Mouse (Mus musculus): ENCODE results near the gene Arhgap10.

The Arhgap10 gene

GRCm38 (mm10) chr8:77517301-77518200 lies at the start of gene Arhgap10:
Gene Arhgap10 (minus strand): TSS chr8:77517953.
- DNase-seq = peak; percentile 91

GRCm38 (mm10) chr8:77561441-77561840 lies 43.7 kb upstream of the Arhgap10 start:
- DNase-seq = no peak

- no peak for DNase-seq
Observed at GRCm38 (mm10) chr8:77552491-77552890, 34.7 kb upstream of the Arhgap10 start.

- peak; percentile 71 for DNase-seq
Observed at GRCm38 (mm10) chr8:77549881-77550580, 32.3 kb upstream of the Arhgap10 start.

GRCm38 (mm10) chr8:77549121-77549706 lies 31.5 kb upstream of the Arhgap10 start, which contains the start of gene Prmt9:
Gene Prmt9 (plus strand): TSS chr8:77549397.
- DNase-seq = peak; percentile 93

- no peak for DNase-seq
Observed at GRCm38 (mm10) chr8:77545616-77546015, 27.9 kb upstream of the Arhgap10 start.

GRCm38 (mm10) chr8:77544428-77544827 lies 26.7 kb upstream of the Arhgap10 start:
- DNase-seq = no peak

- DNase-seq = no peak
Observed at GRCm38 (mm10) chr8:77543152-77543777, 25.5 kb upstream of the Arhgap10 start.

- no peak for DNase-seq
Observed at GRCm38 (mm10) chr8:77538256-77538655, 20.5 kb upstream of the Arhgap10 start.

- DNase-seq = no peak
Observed at GRCm38 (mm10) chr8:77536821-77537220, 19.1 kb upstream of the Arhgap10 start.

DNA sequence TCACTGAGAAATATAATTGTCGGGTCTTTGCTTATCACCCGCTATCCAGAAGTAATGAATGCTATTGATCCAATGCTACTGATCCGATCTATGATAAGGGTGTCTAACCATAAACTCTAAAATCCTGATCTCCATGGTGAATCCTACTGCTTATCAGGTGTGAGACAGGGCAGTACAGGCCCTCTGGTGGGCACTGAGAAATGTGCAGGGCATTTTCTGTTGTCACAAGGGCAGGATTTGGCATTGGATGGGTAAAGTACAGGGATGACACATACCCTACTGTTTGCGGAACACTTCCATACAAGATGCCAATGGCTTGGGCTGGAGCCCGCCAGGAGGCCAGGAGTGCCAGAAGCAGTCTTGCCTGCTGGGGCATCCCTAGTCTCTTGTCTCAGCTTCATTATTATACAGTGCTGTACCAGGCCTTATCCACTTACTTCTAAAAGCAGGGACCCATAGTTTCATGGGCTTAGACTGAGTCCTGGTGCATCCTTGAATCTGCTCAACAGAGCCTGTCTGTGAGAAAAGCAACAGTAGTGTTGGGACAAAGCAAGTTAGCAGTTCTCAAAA lies 17.4 kb upstream of the Arhgap10 start:
- DNase-seq = peak; percentile 68

- no peak for DNase-seq
Observed at GRCm38 (mm10) chr8:77534358-77534992, 16.7 kb upstream of the Arhgap10 start.

GRCm38 (mm10) chr8:77526130-77526529 lies 8.4 kb upstream of the Arhgap10 start:
- no peak for DNase-seq

DNA sequence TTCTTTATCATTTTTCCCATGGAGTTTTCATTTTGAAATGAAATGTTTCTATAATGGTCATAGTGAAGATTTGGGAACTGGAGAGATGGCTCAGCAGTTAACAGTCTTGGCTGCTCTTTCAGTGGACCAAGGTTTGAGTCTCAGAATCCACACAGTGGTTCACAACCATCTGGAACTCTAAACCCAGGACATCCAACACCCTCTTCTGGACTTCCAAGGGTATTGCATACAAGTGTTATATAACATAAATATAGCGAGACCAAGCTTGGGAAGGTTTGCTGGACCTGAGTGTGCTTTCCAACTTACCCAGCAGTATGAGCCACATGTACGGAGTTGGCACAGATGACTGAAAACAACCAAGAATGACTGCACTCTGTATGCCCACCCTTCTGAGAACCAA lies 7.2 kb upstream of the Arhgap10 start:
- DNase-seq = no peak

- DNase-seq = no peak
Observed at GRCm38 (mm10) chr8:77524018-77524615, 6.4 kb upstream of the Arhgap10 start.

DNA sequence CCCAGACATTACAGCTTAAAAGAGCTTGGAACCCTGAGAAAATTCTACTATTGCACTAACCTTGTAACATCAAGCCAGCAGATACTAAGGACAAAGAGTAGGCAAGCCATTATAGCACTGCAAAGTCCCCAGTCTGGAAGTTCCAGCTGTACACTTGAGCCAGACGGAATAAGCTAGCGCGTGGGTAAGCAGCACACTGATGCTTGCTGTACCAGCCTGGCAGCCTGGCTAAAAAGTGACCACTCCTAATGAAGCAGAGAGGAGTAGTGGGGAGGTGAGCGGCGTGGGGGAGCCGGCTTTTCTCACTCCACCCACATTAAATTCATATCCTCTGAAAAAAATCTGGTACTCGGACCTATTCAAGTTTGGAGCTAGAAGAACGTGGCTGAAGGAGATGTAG lies 5.2 kb upstream of the Arhgap10 start:
- DNase-seq = no peak

- DNase-seq = no peak
Observed at GRCm38 (mm10) chr8:77521028-77521785, 3.5 kb upstream of the Arhgap10 start.

GRCm38 (mm10) chr8:77520601-77521000 lies 2.8 kb upstream of the Arhgap10 start:
- DNase-seq = no peak

- no peak for DNase-seq
Observed at GRCm38 (mm10) chr8:77518201-77519115, 705 bp upstream of the Arhgap10 start.

GRCm38 (mm10) chr8:77516845-77517244 lies 908 bp downstream of the Arhgap10 start:
- DNase-seq = peak; percentile 28
